Mouse (Mus musculus): ENCODE data around the gene Tnnc1. TPM values are rescaled to one million over a fixed set of nuclear protein-coding genes. Genes with fewer than 3 reads are reported as not detected.
A peak's percentile ranks its signal among the peaks of the same experiment; 100 is the strongest.

The Tnnc1 gene
- polyA plus RNA-seq, 1 experiment, result 0.62 TPM

GRCm38 (mm10) chr14:31193791-31194190 is 14.3 kb upstream of the Tnnc1 start:
- H3K27me3 ChIP-seq (ENCODE audit: control insufficient read depth, insufficient read depth, low read length), result no peaks in the 10 kb centered on the region
- TF ChIP-seq CTCF (IDR thresholded peaks at IDR 0.05; ENCODE audit: extremely low read depth, insufficient read depth, insufficient read length, insufficient replicate concordance) (no peak), POLR2A (IDR thresholded peaks at IDR 0.05; ENCODE audit: low read depth, low read length) (no peak)
- 83% methylated on average over 7 of the region's 7 CpGs for WGBS
- no peak overlapping the region for H3K4me3 ChIP-seq (ENCODE audit: extremely low read depth, insufficient read depth, insufficient read length)
- peaks cover 14% of the 10 kb centered on the region for H3K36me3 ChIP-seq (ENCODE audit: control insufficient read depth, insufficient read depth, low read length)
- DNase-seq (ENCODE audit: low read depth in 1 of 2, low spot score in 2 of 2), result no peak
- peaks cover 3% of the 10 kb centered on the region; the same call in 1 of the 2 replicates for H3K4me1 ChIP-seq (ENCODE audit: control insufficient read depth, insufficient read depth, insufficient read length)
- H3K27ac ChIP-seq (ENCODE audit: insufficient read depth, low read length), result no peak overlapping the region

GRCm38 (mm10) chr14:31194441-31194840 is 13.7 kb upstream of the Tnnc1 start:
- peaks cover 3% of the 10 kb centered on the region; the same call in 1 of the 2 replicates for H3K4me1 ChIP-seq (ENCODE audit: control insufficient read depth, insufficient read depth, insufficient read length)
- DNase-seq (ENCODE audit: low read depth in 1 of 2, low spot score in 2 of 2), result no peak
- H3K27ac ChIP-seq (ENCODE audit: insufficient read depth, low read length), result no peak overlapping the region
- no peaks in the 10 kb centered on the region for H3K27me3 ChIP-seq (ENCODE audit: control insufficient read depth, insufficient read depth, low read length)
- TF ChIP-seq POLR2A (IDR thresholded peaks at IDR 0.05; ENCODE audit: low read depth, low read length), result no peak
- no peak for TF ChIP-seq CTCF (IDR thresholded peaks at IDR 0.05; ENCODE audit: extremely low read depth, insufficient read depth, insufficient read length, insufficient replicate concordance)
- whole genome bisulfite sequencing, result 74% methylated on average over 2 of the region's 2 CpGs
- peaks cover 11% of the 10 kb centered on the region for H3K36me3 ChIP-seq (ENCODE audit: control insufficient read depth, insufficient read depth, low read length)
- no peak overlapping the region for H3K4me3 ChIP-seq (ENCODE audit: extremely low read depth, insufficient read depth, insufficient read length)

GRCm38 (mm10) chr14:31194891-31195513 is 13.1 kb upstream of the Tnnc1 start:
- no peak for DNase-seq (ENCODE audit: low read depth in 1 of 2, low spot score in 2 of 2)
- H3K27ac ChIP-seq (ENCODE audit: insufficient read depth, low read length), result peak overlapping the region; percentile 78
- TF ChIP-seq CTCF (IDR thresholded peaks at IDR 0.05; ENCODE audit: extremely low read depth, insufficient read depth, insufficient read length, insufficient replicate concordance) (no peak), POLR2A (IDR thresholded peaks at IDR 0.05; ENCODE audit: low read depth, low read length) (no peak)
- H3K27me3 ChIP-seq (ENCODE audit: control insufficient read depth, insufficient read depth, low read length), result no peaks in the 10 kb centered on the region
- H3K36me3 ChIP-seq (ENCODE audit: control insufficient read depth, insufficient read depth, low read length), result peaks cover 14% of the 10 kb centered on the region
- WGBS, result 29% methylated on average over 14 of the region's 14 CpGs
- no peak overlapping the region for H3K4me3 ChIP-seq (ENCODE audit: extremely low read depth, insufficient read depth, insufficient read length)
- peaks cover 3% of the 10 kb centered on the region; the same call in 1 of the 2 replicates for H3K4me1 ChIP-seq (ENCODE audit: control insufficient read depth, insufficient read depth, insufficient read length)

- WGBS, result 83% methylated on average over 4 of the region's 4 CpGs
- H3K4me3 ChIP-seq (ENCODE audit: extremely low read depth, insufficient read depth, insufficient read length), result no peak overlapping the region
- DNase-seq (ENCODE audit: low read depth in 1 of 2, low spot score in 2 of 2), result no peak
- H3K36me3 ChIP-seq (ENCODE audit: control insufficient read depth, insufficient read depth, low read length), result peaks cover 14% of the 10 kb centered on the region
- no peak for TF ChIP-seq CTCF (IDR thresholded peaks at IDR 0.05; ENCODE audit: extremely low read depth, insufficient read depth, insufficient read length, insufficient replicate concordance)
- TF ChIP-seq POLR2A (IDR thresholded peaks at IDR 0.05; ENCODE audit: low read depth, low read length), result no peak
- H3K27ac ChIP-seq (ENCODE audit: insufficient read depth, low read length), result peak overlapping the region; percentile 78
- H3K27me3 ChIP-seq (ENCODE audit: control insufficient read depth, insufficient read depth, low read length), result no peaks in the 10 kb centered on the region
- peaks cover 3% of the 10 kb centered on the region; the same call in 1 of the 2 replicates for H3K4me1 ChIP-seq (ENCODE audit: control insufficient read depth, insufficient read depth, insufficient read length)
Measured at GRCm38 (mm10) chr14:31195521-31195920, 12.6 kb upstream of the Tnnc1 start.

GRCm38 (mm10) chr14:31195968-31196367 is 12.1 kb upstream of the Tnnc1 start:
- peak in 1 of 2 experiments; percentile 23 for DNase-seq (ENCODE audit: low read depth in 1 of 2, low spot score in 2 of 2)
- H3K4me3 ChIP-seq (ENCODE audit: extremely low read depth, insufficient read depth, insufficient read length), result no peak overlapping the region
- H3K27ac ChIP-seq (ENCODE audit: insufficient read depth, low read length), result no peak overlapping the region
- peaks cover 3% of the 10 kb centered on the region; the same call in 1 of the 2 replicates for H3K4me1 ChIP-seq (ENCODE audit: control insufficient read depth, insufficient read depth, insufficient read length)
- no peak for TF ChIP-seq CTCF (IDR thresholded peaks at IDR 0.05; ENCODE audit: extremely low read depth, insufficient read depth, insufficient read length, insufficient replicate concordance)
- no peak for TF ChIP-seq POLR2A (IDR thresholded peaks at IDR 0.05; ENCODE audit: low read depth, low read length)
- no peaks in the 10 kb centered on the region for H3K27me3 ChIP-seq (ENCODE audit: control insufficient read depth, insufficient read depth, low read length)
- H3K36me3 ChIP-seq (ENCODE audit: control insufficient read depth, insufficient read depth, low read length), result peaks cover 16% of the 10 kb centered on the region

DNA sequence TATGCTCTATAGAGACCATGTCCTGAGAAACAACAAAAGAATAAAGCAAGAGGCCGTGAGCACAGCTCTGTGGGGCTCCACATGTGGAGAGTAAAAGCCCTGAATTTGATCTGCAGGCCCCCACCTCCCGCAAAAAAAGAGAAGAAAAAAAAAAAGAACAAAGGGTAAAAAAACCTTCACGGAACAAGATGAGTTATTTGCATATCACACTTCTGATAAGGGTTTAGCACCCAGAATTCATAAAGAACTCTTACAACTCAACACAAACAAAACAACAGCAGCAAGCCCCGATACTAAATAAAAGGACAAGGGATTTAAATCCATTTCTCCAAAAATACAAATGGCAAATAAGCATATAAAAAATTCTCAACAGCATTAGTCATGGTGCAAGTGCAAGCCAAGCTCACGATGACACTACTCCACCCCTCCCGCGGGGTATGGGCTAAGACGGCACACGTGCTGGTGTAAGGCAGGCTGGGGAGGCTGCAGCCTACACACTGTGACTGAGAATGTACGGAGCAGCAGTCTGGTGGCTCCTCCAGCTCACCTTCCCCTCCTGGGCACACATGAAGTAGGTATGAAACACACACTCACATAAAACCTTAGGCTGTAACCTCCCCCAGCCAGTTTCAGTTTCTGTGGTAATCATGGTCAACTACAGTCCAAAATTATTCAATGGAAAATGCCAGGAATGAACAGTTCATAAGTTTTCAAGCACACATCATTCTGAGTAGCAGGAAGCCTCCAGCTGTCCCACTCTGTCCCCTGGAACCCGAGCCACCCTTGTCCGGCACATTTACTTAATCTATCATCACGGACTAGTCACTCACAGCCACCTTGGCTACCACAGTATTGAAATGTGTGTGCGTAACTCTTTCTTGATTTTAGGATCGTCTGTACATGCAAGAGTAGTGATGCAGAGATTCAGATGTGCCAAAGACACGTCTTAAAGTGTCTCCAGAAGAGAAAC is 10.3 kb upstream of the Tnnc1 start:
- TF ChIP-seq POLR2A (IDR thresholded peaks at IDR 0.05; ENCODE audit: low read depth, low read length) (no peak), CTCF (IDR thresholded peaks at IDR 0.05; ENCODE audit: extremely low read depth, insufficient read depth, insufficient read length, insufficient replicate concordance) (no peak)
- Histone ChIP-seq H3K4me3 (ENCODE audit: extremely low read depth, insufficient read depth, insufficient read length) (no peak overlapping the region), H3K27me3 (ENCODE audit: control insufficient read depth, insufficient read depth, low read length) (no peaks in the 10 kb centered on the region), H3K36me3 (ENCODE audit: control insufficient read depth, insufficient read depth, low read length) (peaks cover 21% of the 10 kb centered on the region), H3K27ac (ENCODE audit: insufficient read depth, low read length) (peak overlapping the region; percentile 44; the same call in 1 of the 2 replicates), H3K4me1 (ENCODE audit: control insufficient read depth, insufficient read depth, insufficient read length) (peaks cover 3% of the 10 kb centered on the region; the same call in 1 of the 2 replicates)
- DNase-seq (ENCODE audit: low read depth in 1 of 2, low spot score in 2 of 2), result no peak
- 65% methylated on average over 16 of the region's 16 CpGs for WGBS

All from spleen, adult 2 months (tissue).